Mouse (Mus musculus) stomach, embryonic 14.5 days (tissue): ENCODE measurements around the gene Snx29. TPM values are rescaled to one million over a fixed set of nuclear protein-coding genes. Genes with fewer than 3 reads are reported as not detected.

Source experiments
- ATAC-seq: fragments of 200-750 bp; cut with Nextera tagmentation; 2 replicates; pipeline ENCODE4 v1.8.0; 2017; ENCODE audit warnings: low read depth, moderate TSS enrichment; ENCODE audit not compliant: insufficient number of reproducible peaks, insufficient read depth, low FRiP score
- H3K27ac ChIP-seq: fragments of 300-500 bp; sonication (generic); 2 replicates; pipeline ENCODE4 v1.5.1; 2014; ENCODE audit warnings: mild to moderate bottlenecking, low read length, moderate library complexity, mixed read lengths
- H3K27me3 ChIP-seq: fragments of 300-500 bp; sonication (generic); 2 replicates; pipeline ENCODE4 v1.6.1; 2014; ENCODE audit warnings: low read length, control low read depth, mixed read lengths; ENCODE audit not compliant: control insufficient read depth, insufficient read depth
- H3K36me3 ChIP-seq: fragments of 300-500 bp; sonication (generic); 2 replicates; pipeline ENCODE4 v1.6.1; 2014; ENCODE audit warnings: mild to moderate bottlenecking, control low read depth, low read length, moderate library complexity, mixed read lengths; ENCODE audit not compliant: control insufficient read depth, insufficient read depth
- H3K4me1 ChIP-seq: fragments of 300-500 bp; sonication (generic); 2 replicates; pipeline ENCODE4 v1.6.1; 2014; ENCODE audit warnings: low read length, control low read depth, mixed read lengths; ENCODE audit not compliant: control insufficient read depth, insufficient read depth
- H3K4me2 ChIP-seq: fragments of 300-500 bp; sonication (generic); replicated peaks from 2 replicates; pipeline ENCODE4 v1.6.1; 2014; ENCODE audit warnings: low read depth, low read length, control low read depth
- H3K4me3 ChIP-seq: fragments of 300-500 bp; sonication (generic); 2 replicates; pipeline ENCODE4 v1.5.1; 2014; ENCODE audit warnings: low read depth, low read length, control low read depth
- H3K9ac ChIP-seq: fragments of 300-500 bp; sonication (generic); replicated peaks from 2 replicates; pipeline ENCODE4 v1.6.1; 2014; ENCODE audit warnings: low read depth, mild to moderate bottlenecking, control low read depth, low read length, moderate library complexity, mixed read lengths
- H3K9me3 ChIP-seq: fragments of 300-500 bp; sonication (generic); 2 replicates; pipeline ENCODE4 v1.6.1; 2016; ENCODE audit warnings: low read depth, low read length, control low read depth; ENCODE audit not compliant: control insufficient read depth
- WGBS: fragments of 180-500 bp; shearing (Covaris S2); extraction: QIAGEN DNeasy Blood & Tissue Kit; methylation state at CpG from one replicate; pipeline ENCODE4 v1.1.7; 2014; 5-methylcytosine and 5-hydroxymethylcytosine counted together
- polyA plus RNA-seq: library from polyadenylated mRNA; unstranded; fragments of >200 nt; fragmentation: Nextera tagmentation; extraction: Ambion mirVana; gene quantifications from 2 replicates; pipeline ENCODE4 v1.2.1, GENCODE M21; 2014

The Snx29 gene
- polyA plus RNA-seq, 1 experiment from 2014 or later = 13.6 TPM

DNA sequence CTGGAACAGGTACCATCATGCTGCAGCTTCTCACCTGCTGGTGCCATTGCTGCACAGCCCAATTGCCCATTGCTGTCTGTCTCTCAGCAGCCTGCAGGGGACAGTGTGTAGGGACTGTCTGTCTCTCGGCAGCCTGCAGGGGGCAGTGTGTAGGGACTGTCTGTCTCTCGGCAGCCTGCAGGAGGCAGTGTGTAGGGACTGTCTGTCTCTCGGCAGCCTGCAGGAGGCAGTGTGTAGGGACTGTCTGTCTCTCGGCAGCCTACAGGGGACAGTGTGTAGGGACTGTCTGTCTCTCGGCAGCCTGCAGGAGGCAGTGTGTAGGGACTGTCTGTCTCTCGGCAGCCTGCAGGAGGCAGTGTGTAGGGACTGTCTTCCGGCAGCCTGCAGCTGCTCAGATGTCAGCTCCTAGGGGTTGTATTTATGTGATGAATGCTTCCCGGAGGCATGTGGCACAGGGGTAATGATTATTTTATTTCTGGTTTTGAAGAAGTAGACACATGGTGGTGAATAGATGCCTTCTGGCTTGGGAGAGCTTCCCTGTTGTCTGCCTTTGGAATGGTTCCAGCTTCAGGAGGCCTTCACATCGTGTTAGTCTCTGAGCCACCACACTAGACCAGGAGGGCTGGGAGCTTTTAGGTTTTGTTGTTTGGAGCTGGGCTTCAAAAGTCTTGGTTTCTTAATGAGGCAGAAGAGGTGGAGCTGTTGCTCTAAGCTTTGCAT is 347.7 kb downstream of the Snx29 start:
- Histone ChIP-seq H3K27ac (no peak overlapping the region), H3K4me3 (no peak overlapping the region), H3K36me3 (no peaks in the 10 kb centered on the region), H3K27me3 (no peaks in the 10 kb centered on the region), H3K4me1 (no peaks in the 10 kb centered on the region), H3K4me2 (no peak overlapping the region), H3K9ac (no peak overlapping the region), H3K9me3 (no peaks in the 10 kb centered on the region)
- 75% methylated on average over 9 of the region's 9 CpGs for WGBS
- ATAC-seq = no peak

GRCm38 (mm10) chr16:11670971-11671310 is 348.2 kb downstream of the Snx29 start:
- no peaks in the 10 kb centered on the region for H3K36me3 ChIP-seq
- H3K4me3 ChIP-seq = no peak overlapping the region
- H3K4me1 ChIP-seq = no peaks in the 10 kb centered on the region
- H3K27me3 ChIP-seq = no peaks in the 10 kb centered on the region
- H3K27ac ChIP-seq = no peak overlapping the region
- no peaks in the 10 kb centered on the region for H3K9me3 ChIP-seq
- no peak for ATAC-seq
- 62% methylated on average over 6 of the region's 6 CpGs for WGBS
- no peak overlapping the region for H3K9ac ChIP-seq
- no peak overlapping the region for H3K4me2 ChIP-seq

- Histone ChIP-seq H3K4me3 (no peak overlapping the region), H3K27ac (no peak overlapping the region), H3K9ac (no peak overlapping the region), H3K36me3 (no peaks in the 10 kb centered on the region), H3K9me3 (0 out of 2 replicates have a peak, but pooled peaks cover 4% of the 10 kb centered on the region), H3K4me2 (no peak overlapping the region), H3K27me3 (no peaks in the 10 kb centered on the region), H3K4me1 (no peaks in the 10 kb centered on the region)
- ATAC-seq = no peak
- WGBS = 61% methylated on average over 4 of the region's 4 CpGs
Measured at GRCm38 (mm10) chr16:11676006-11676405, 353.3 kb downstream of the Snx29 start.

GRCm38 (mm10) chr16:11685264-11685663 is 362.6 kb downstream of the Snx29 start:
- Histone ChIP-seq H3K4me1 (no peaks in the 10 kb centered on the region), H3K4me2 (no peak overlapping the region), H3K9me3 (no peaks in the 10 kb centered on the region), H3K9ac (no peak overlapping the region), H3K27me3 (no peaks in the 10 kb centered on the region), H3K4me3 (no peak overlapping the region), H3K36me3 (no peaks in the 10 kb centered on the region), H3K27ac (no peak overlapping the region)
- ATAC-seq = no peak
- WGBS = 87% methylated on average over 9 of the region's 9 CpGs

GRCm38 (mm10) chr16:11685735-11686340 is 363.1 kb downstream of the Snx29 start:
- no peak for ATAC-seq
- H3K9me3 ChIP-seq = no peaks in the 10 kb centered on the region
- no peak overlapping the region for H3K4me3 ChIP-seq
- no peak overlapping the region for H3K4me2 ChIP-seq
- H3K9ac ChIP-seq = no peak overlapping the region
- no peaks in the 10 kb centered on the region for H3K27me3 ChIP-seq
- H3K36me3 ChIP-seq = no peaks in the 10 kb centered on the region
- H3K27ac ChIP-seq = no peak overlapping the region
- WGBS = 88% methylated on average over 3 of the region's 3 CpGs
- H3K4me1 ChIP-seq = no peaks in the 10 kb centered on the region

GRCm38 (mm10) chr16:11687836-11688235 is 365.1 kb downstream of the Snx29 start:
- no peaks in the 10 kb centered on the region for H3K36me3 ChIP-seq
- H3K4me2 ChIP-seq = no peak overlapping the region
- no peaks in the 10 kb centered on the region for H3K27me3 ChIP-seq
- no peak overlapping the region for H3K27ac ChIP-seq
- H3K9ac ChIP-seq = no peak overlapping the region
- H3K9me3 ChIP-seq = no peaks in the 10 kb centered on the region
- H3K4me1 ChIP-seq = no peaks in the 10 kb centered on the region
- ATAC-seq = no peak
- no peak overlapping the region for H3K4me3 ChIP-seq

- no peak overlapping the region for H3K27ac ChIP-seq
- H3K9me3 ChIP-seq = no peaks in the 10 kb centered on the region
- no peak for ATAC-seq
- 56% methylated on average over 4 of the region's 4 CpGs for WGBS
- H3K36me3 ChIP-seq = no peaks in the 10 kb centered on the region
- no peaks in the 10 kb centered on the region for H3K27me3 ChIP-seq
- H3K9ac ChIP-seq = no peak overlapping the region
- no peak overlapping the region for H3K4me3 ChIP-seq
- H3K4me2 ChIP-seq = no peak overlapping the region
- no peaks in the 10 kb centered on the region for H3K4me1 ChIP-seq
Measured at GRCm38 (mm10) chr16:11688281-11689005, 365.7 kb downstream of the Snx29 start.

DNA sequence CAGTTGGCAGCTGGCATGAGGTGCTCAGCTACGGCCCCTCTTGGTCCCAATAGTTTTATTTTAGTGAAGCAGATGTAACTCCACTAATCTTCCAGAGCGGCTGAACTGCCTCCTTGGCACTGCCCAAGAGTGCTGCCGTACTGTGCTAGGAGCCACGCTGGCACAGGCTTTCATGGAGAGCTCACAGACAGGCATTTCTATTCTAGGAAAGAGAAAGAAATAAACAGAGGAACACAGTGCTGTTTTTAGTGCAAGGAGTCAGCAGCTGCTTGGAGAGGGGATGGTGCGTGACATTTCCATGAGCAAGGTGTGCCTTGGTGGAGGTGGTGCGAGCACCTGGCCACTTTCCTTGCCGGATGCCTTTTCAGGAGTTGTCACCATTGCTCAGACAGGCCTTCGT is 367.4 kb downstream of the Snx29 start:
- ATAC-seq = no peak
- H3K4me1 ChIP-seq = no peaks in the 10 kb centered on the region
- H3K27me3 ChIP-seq = no peaks in the 10 kb centered on the region
- no peaks in the 10 kb centered on the region for H3K9me3 ChIP-seq
- no peak overlapping the region for H3K4me3 ChIP-seq
- no peak overlapping the region for H3K4me2 ChIP-seq
- no peak overlapping the region for H3K27ac ChIP-seq
- 89% methylated on average over 8 of the region's 8 CpGs for WGBS
- H3K36me3 ChIP-seq = no peaks in the 10 kb centered on the region
- no peak overlapping the region for H3K9ac ChIP-seq
